Comparison of ENCODE assay signal across 24 mouse cellular contexts in genomic region chr10:26832068-26832467, GRCm38 (mm10).
DNase-seq lines count a peak whose midpoint lies in the region; ATAC-seq and TF ChIP-seq lines count a peak whose summit lies in the region.
"Had no signal": no experiment of that assay in that cellular context is flagged by ENCODE, and none has a peak within 500 bp of the region (broad histone marks: within the 10 kb centered on the region; RNA-seq: fewer than 3 reads in every experiment).

No protein-coding gene starts in this region.

- no peak overlapping the region for H3K4me3 ChIP-seq in liver, embryonic 12.5 days
- no peak overlapping the region for H3K4me3 ChIP-seq in liver, embryonic 11.5 days (ENCODE audit: low read depth, low read length)
- no peak overlapping the region for H3K4me3 ChIP-seq in MEL (ENCODE audit: control insufficient read depth in 1 of 2, insufficient read depth in 1 of 2, low read depth in 2 of 2, low read length in 2 of 2)
- H3K4me3 ChIP-seq in intestine, embryonic 16.5 days (ENCODE audit: low read length), result no peak overlapping the region
- H3K4me3 ChIP-seq: embryonic facial prominence, embryonic 10.5 days; embryonic facial prominence, embryonic 12.5 days; forebrain, embryonic 13.5 days; forebrain, embryonic 15.5 days had no signal

- no peak for TF ChIP-seq RAD21 in MEL (IDR thresholded peaks at IDR 0.05; ENCODE audit: low read depth, low read length)

- DNase-seq in liver, embryonic 11.5 days (ENCODE audit: low spot score), result no peak
- no peak for DNase-seq in MEL (ENCODE audit: low read depth, low spot score)
- DNase-seq in c-Kit-positive CD71-positive TER-119-positive erythroid progenitor cells, embryonic 14.5 days (ENCODE audit: low spot score), result peak; percentile 36
- no peak for DNase-seq in T-cell, adult 2 months (ENCODE audit: low spot score)
- DNase-seq: adrenal gland, adult 8-10 months; adrenal gland, postnatal 14 days; adrenal gland, postnatal 36 days; B cell, adult 2 months; cerebellum, adult 11-12 months; cerebellum, adult 2 months; cerebellum, adult 9-10 months; cerebellum, postnatal 10 days; cerebellum, postnatal 25 days; forebrain, postnatal 0 days had no signal

- no peaks in the 10 kb centered on the region for H3K36me3 ChIP-seq in liver, embryonic 12.5 days
- no peaks in the 10 kb centered on the region for H3K36me3 ChIP-seq in liver, embryonic 11.5 days (ENCODE audit: control insufficient read depth, insufficient read depth, low read length)
- H3K36me3 ChIP-seq in MEL (ENCODE audit: control insufficient read depth in 1 of 2, insufficient read depth in 2 of 2, low read length in 2 of 2), result peaks cover 0 to 5% of the 10 kb centered on the region in 2 experiments; a peak in 2 of 4 replicates
- no peaks in the 10 kb centered on the region for H3K36me3 ChIP-seq in intestine, embryonic 16.5 days (ENCODE audit: control insufficient read depth, insufficient read depth, low read length)
- H3K36me3 ChIP-seq: embryonic facial prominence, embryonic 10.5 days; embryonic facial prominence, embryonic 12.5 days; forebrain, embryonic 15.5 days; G1E had no signal

- peaks cover 19% of the 10 kb centered on the region for H3K4me1 ChIP-seq in liver, embryonic 12.5 days
- H3K4me1 ChIP-seq in liver, embryonic 11.5 days (replicated peaks; ENCODE audit: control insufficient read depth, insufficient read depth, low read length), result peaks cover 2% of the 10 kb centered on the region; the same call in 1 of the 2 replicates
- no peaks in the 10 kb centered on the region; a peak in 1 of 4 replicates for H3K4me1 ChIP-seq in MEL (ENCODE audit: control insufficient read depth in 1 of 2, insufficient read depth in 2 of 2, low read length in 2 of 2)
- H3K4me1 ChIP-seq in intestine, embryonic 16.5 days (ENCODE audit: control insufficient read depth, insufficient read depth, low read length), result peaks cover 4% of the 10 kb centered on the region

- 0 out of 2 replicates have a peak, but pooled peaks have one; percentile 36 for ATAC-seq in liver, embryonic 12.5 days
- no peak for ATAC-seq in liver, embryonic 11.5 days (replicated peaks; ENCODE audit: low FRiP score)
- no peak for ATAC-seq in intestine, embryonic 16.5 days
- ATAC-seq: activated CD4-positive, CD25-positive, alpha-beta regulatory T cell, adult 4 months; CD4-positive, CD25-positive, alpha-beta regulatory T cell, adult 4 months; forebrain, embryonic 13.5 days; forebrain, embryonic 15.5 days; forebrain, postnatal 0 days had no signal

- H3K27me3 ChIP-seq in liver, embryonic 12.5 days (replicated peaks), result no peaks in the 10 kb centered on the region
- no peaks in the 10 kb centered on the region for H3K27me3 ChIP-seq in liver, embryonic 11.5 days (replicated peaks; ENCODE audit: control insufficient read depth, insufficient read depth, low read length)
- H3K27me3 ChIP-seq in MEL (ENCODE audit: control insufficient read depth in 1 of 2, insufficient read depth in 2 of 2, low read length in 2 of 2), result no peaks in the 10 kb centered on the region
- no peaks in the 10 kb centered on the region for H3K27me3 ChIP-seq in intestine, embryonic 16.5 days (replicated peaks; ENCODE audit: control insufficient read depth, insufficient read depth, low read length)
- H3K27me3 ChIP-seq: CH12.LX; embryonic facial prominence, embryonic 12.5 days; forebrain, embryonic 13.5 days; forebrain, embryonic 15.5 days had no signal

- no peak overlapping the region for H3K4me2 ChIP-seq in liver, embryonic 12.5 days
- no peak overlapping the region for H3K4me2 ChIP-seq in liver, embryonic 11.5 days
- H3K4me2 ChIP-seq in intestine, embryonic 16.5 days (ENCODE audit: low read depth, low read length), result no peak overlapping the region
- H3K4me2 ChIP-seq: embryonic facial prominence, embryonic 12.5 days; forebrain, embryonic 13.5 days; forebrain, embryonic 15.5 days had no signal

- no peak overlapping the region for H3K9ac ChIP-seq in liver, embryonic 12.5 days
- H3K9ac ChIP-seq in liver, embryonic 11.5 days (ENCODE audit: low read depth, low read length), result no peak overlapping the region
- H3K9ac ChIP-seq in MEL (ENCODE audit: control insufficient read depth, low read depth, low read length, poor library complexity, severe bottlenecking), result no peak overlapping the region
- H3K9ac ChIP-seq in intestine, embryonic 16.5 days (ENCODE audit: low read depth, low read length), result no peak overlapping the region
- H3K9ac ChIP-seq: embryonic facial prominence, embryonic 12.5 days; forebrain, embryonic 13.5 days; forebrain, embryonic 15.5 days; forebrain, postnatal 0 days had no signal

- peak; percentile 42 to 69; a peak in 3 of 4 replicates for TF ChIP-seq EP300 in MEL (IDR thresholded peaks at IDR 0.05; ENCODE audit: low read depth in 1 of 2, low read length in 2 of 2)

- H3K9me3 ChIP-seq in liver, embryonic 12.5 days (replicated peaks), result no peaks in the 10 kb centered on the region
- H3K9me3 ChIP-seq in liver, embryonic 11.5 days (ENCODE audit: control insufficient read depth, low read length), result no peaks in the 10 kb centered on the region
- no peaks in the 10 kb centered on the region for H3K9me3 ChIP-seq in MEL (replicated peaks; ENCODE audit: insufficient read depth, low read length)
- H3K9me3 ChIP-seq in intestine, embryonic 16.5 days (ENCODE audit: control insufficient read depth, low read length), result no peaks in the 10 kb centered on the region
- H3K9me3 ChIP-seq: embryonic facial prominence, embryonic 10.5 days; embryonic facial prominence, embryonic 12.5 days; forebrain, embryonic 13.5 days; forebrain, embryonic 15.5 days had no signal

- no peak for TF ChIP-seq POLR2A in MEL (IDR thresholded peaks at IDR 0.05; ENCODE audit: control insufficient read depth in 1 of 2, insufficient read depth in 1 of 2, low read depth in 1 of 2, low read length in 2 of 2, poor library complexity in 1 of 2)

- H3K27ac ChIP-seq in liver, embryonic 12.5 days, result no peak overlapping the region
- no peak overlapping the region for H3K27ac ChIP-seq in liver, embryonic 11.5 days (ENCODE audit: low read depth, low read length)
- H3K27ac ChIP-seq in MEL (ENCODE audit: control insufficient read depth, low read depth, low read length), result no peak overlapping the region
- no peak overlapping the region for H3K27ac ChIP-seq in intestine, embryonic 16.5 days (ENCODE audit: low read length)
- H3K27ac ChIP-seq: embryonic facial prominence, embryonic 10.5 days; embryonic facial prominence, embryonic 12.5 days; forebrain, embryonic 13.5 days; forebrain, embryonic 15.5 days had no signal

- no peak for TF ChIP-seq CTCF in MEL (IDR thresholded peaks at IDR 0.05 in 2 of 3, conservative IDR thresholded peaks at IDR 0.05 in 1 of 3; ENCODE audit: control insufficient read depth in 1 of 3, insufficient read depth in 1 of 3, low read depth in 2 of 3, low read length in 3 of 3, poor library complexity in 1 of 3, severe bottlenecking in 1 of 3)

- H3K79me2 ChIP-seq in MEL (ENCODE audit: control insufficient read depth, insufficient read depth, low read length, poor library complexity), result no peaks in the 10 kb centered on the region

- WGBS in liver, embryonic 12.5 days (ENCODE audit: insufficient replicate concordance), result 58% methylated on average over 3 of the region's 3 CpGs
- 62% methylated on average over 3 of the region's 3 CpGs for WGBS in liver, embryonic 11.5 days
- 89% methylated on average over 3 of the region's 3 CpGs for WGBS in intestine, embryonic 16.5 days

TF ChIP-seq in MEL, 35 proteins besides CTCF, POLR2A, EP300 and RAD21:
- TF ChIP-seq GATA1 (IDR thresholded peaks at IDR 0.05; ENCODE audit: low read depth, low read length) (peak; percentile 59; the same call in 1 of the 2 replicates), SMC3 (IDR thresholded peaks at IDR 0.05; ENCODE audit: low read depth, low read length) (no peak), TBP (IDR thresholded peaks at IDR 0.05; ENCODE audit: low read depth, low read length) (no peak), NRF1 (IDR thresholded peaks at IDR 0.05; ENCODE audit: insufficient read depth, low read depth, low read length, poor library complexity, severe bottlenecking) (no peak), HCFC1 (IDR thresholded peaks at IDR 0.05; ENCODE audit: low read depth, low read length) (no peak), ZKSCAN1 (IDR thresholded peaks at IDR 0.05; ENCODE audit: low read depth, low read length) (no peak), CHD1 (IDR thresholded peaks at IDR 0.05; ENCODE audit: low read depth, low read length) (no peak), ZNF384 (IDR thresholded peaks at IDR 0.05; ENCODE audit: low read depth, low read length) (no peak), UBTF (IDR thresholded peaks at IDR 0.05; ENCODE audit: borderline replicate concordance, insufficient read depth, low read depth, low read length) (no peak), ZMIZ1 (IDR thresholded peaks at IDR 0.05; ENCODE audit: low read depth, low read length) (no peak), RCOR1 (IDR thresholded peaks at IDR 0.05; ENCODE audit: low read depth, low read length) (no peak), USF1 (IDR thresholded peaks at IDR 0.05; ENCODE audit: low read depth, low read length) (peak; percentile 13; the same call in 1 of the 2 replicates), JUND (IDR thresholded peaks at IDR 0.05; ENCODE audit: low read depth, low read length) (no peak), MAFK (IDR thresholded peaks at IDR 0.05; ENCODE audit: borderline replicate concordance, low read depth, low read length) (no peak), TAL1 (IDR thresholded peaks at IDR 0.05; ENCODE audit: low read length) (0 out of 2 replicates have a peak, but pooled peaks have one; percentile 5), TCF12 (IDR thresholded peaks at IDR 0.05; ENCODE audit: low read depth, low read length) (peak; percentile 84; the same call in 1 of the 2 replicates), MEF2A (IDR thresholded peaks at IDR 0.05; ENCODE audit: extremely low read depth, insufficient replicate concordance, low read depth, low read length, poor library complexity, severe bottlenecking) (no peak)
